Mouse (Mus musculus): ENCODE results near the gene Jph4. TPM values are rescaled to one million over a fixed set of nuclear protein-coding genes. Genes with fewer than 3 reads are reported as not detected.

The Jph4 gene
- total RNA-seq (2015; ENCODE audit: low replicate concordance) (not detected in 2 replicates), total RNA-seq (2017; ENCODE audit: low replicate concordance) (not detected in 2 replicates)

DNA sequence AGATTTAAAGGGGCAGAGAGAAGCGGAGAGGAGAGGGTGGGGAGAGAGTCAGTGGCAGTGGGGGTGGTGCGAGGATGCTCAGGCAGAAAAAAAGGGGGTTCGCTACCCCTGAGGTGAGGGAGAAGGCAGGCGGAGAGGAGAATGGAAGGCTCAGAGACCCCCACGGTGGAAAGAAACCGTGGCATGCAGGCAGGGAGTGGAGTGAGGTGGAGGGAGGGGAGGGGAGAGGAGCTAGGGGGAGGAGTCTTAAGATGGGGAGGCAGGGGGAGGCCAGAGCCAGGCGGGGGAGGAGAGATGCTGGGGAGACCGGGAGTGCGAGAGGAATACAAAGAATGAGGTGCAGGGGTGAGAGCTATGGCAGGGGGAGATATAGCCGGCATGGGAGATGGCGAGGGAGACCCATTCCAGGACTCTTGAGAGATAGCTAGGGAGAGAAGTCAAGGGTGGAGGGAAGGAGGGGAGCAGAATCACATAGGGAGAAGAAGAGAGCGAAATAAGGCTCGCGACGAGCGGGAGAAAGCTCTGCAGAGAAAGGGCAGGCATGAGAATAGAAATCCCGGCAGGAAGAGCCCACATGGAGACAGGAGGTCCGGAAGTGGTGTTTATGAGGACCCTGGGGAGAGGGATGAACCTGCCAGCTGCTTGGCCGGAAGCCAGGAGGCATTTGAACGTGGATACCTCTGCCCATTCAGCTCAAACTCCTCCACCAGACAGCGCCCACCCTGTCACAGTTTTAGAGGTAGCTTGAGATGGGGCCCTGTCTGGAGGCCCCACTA lies at the start of gene Jph4:
TSS of gene Jph4 (minus strand) at position 511 of the 776 bp plus-strand sequence.
- no peak for ATAC-seq (replicated peaks; ENCODE audit: low FRiP score, poor library complexity, severe bottlenecking)

DNA sequence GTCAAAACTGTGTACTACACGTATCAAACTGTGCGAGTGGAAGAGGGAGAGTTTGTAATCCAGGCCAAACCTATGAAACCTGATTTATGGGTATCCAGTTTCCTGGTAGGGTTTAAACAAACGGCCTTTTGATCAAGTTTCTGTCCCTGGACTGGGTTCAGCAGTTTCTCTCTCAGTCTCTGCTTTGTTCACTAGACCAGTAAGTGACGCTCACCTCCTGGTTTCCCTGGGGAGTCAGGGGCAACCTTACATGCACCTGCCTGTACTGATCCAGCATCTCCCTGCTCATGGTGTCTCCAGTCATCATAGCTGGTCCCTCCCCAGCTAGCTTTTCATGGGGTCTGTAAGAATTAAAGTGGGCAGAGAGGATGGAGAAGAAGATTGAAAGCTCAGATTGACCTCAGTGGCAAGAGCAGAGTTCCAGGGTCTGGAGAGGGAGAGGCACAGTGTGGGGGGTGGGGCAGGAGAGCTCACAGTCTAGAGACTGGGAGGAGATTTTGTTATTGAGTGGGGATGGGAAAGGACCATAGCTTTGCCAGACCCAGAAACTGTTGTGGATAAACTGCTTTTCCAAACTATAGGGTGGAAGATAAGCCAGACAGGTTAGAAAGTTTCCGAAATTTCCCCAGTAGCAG lies 47.6 kb upstream of the Jph4 start:
- no peak for ATAC-seq (replicated peaks; ENCODE audit: low FRiP score, poor library complexity, severe bottlenecking)

DNA sequence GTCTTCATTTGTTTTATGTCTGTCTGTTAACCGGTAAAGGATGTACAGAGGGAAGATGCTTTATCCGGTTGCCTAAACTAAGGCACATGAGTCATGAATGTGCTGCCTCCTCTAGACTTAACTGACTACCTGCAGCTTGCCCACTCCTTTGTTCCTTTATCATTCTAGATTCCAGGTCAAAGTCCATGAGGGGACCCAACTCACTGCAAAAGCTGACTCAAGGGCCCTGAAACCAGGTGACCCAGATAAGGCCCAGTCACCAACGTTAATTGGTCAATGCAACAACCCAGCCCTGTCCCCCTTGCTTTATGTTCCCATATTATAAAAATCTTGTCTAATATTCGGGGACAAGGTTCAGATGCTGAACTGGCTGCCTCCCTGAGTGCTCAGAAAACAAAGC lies 45.4 kb upstream of the Jph4 start:
- no peak for ATAC-seq (replicated peaks; ENCODE audit: low FRiP score, poor library complexity, severe bottlenecking)

DNA sequence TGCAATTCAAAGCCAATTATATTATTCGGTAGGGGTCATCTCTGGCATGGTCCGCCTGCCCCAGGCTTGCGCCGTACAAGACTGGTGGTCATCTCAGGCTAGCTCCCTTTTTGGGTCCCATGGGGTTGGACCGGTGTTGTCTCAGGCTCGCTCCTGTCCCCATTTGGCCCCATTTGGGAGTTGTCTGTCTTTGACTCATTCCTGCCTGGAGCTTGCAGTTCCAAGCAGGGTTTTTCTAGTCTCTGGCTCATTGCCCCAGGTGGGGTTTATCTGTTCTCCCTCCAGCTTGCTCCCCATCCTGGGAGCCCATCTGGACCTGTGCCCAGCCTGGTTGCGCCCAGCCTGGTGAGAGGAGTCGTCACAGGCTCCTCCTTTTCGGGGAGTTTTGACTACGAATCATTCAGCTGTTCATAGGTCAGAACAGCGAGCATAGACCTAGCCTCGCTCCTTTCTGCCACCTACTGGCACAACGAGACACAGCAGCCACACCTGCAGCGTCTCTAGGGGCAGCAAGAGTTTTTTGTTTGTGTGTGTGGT lies 44.4 kb upstream of the Jph4 start:
- ATAC-seq (replicated peaks; ENCODE audit: low FRiP score, poor library complexity, severe bottlenecking) = peak; percentile 85

DNA sequence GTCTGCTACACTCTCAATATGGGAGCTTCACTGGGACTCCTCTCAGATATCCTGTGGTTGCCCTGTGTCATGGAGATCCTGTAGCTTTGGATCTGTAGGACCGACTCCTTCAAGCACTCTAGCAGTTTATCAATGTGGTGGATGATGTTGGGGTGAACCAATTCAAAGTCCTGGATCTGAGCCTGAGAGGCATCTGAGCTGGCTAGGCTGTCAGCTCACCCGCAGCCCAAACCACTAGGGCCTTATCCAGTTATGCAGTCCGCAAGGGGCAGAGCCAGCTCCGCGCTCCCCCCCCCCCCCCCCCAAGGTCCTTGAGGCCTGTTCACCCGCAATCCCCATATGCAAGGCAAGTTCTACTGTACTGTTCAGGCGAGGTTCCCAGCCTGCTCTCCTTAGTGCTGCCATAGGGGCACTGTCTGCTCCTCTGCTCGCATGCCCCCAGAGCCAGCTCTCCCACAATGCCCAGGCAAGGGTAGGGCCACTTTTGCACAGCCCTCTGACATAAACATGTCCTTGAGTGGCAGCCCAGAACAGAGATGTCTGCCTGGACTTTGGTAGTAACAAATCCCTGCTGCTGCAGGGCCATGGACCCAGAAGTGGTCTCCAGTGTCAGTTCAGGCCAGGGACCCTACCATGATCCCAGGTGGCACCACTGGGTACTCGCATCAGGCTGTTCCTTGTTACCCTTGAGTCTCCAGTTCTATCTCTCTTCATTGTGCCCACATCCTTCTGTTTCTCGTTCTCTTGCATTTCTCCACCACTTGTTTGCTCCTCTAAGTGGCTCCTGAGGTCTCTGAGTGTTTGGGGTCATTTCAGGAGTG lies 43.7 kb upstream of the Jph4 start:
- ATAC-seq (replicated peaks; ENCODE audit: low FRiP score, poor library complexity, severe bottlenecking) = no peak

DNA sequence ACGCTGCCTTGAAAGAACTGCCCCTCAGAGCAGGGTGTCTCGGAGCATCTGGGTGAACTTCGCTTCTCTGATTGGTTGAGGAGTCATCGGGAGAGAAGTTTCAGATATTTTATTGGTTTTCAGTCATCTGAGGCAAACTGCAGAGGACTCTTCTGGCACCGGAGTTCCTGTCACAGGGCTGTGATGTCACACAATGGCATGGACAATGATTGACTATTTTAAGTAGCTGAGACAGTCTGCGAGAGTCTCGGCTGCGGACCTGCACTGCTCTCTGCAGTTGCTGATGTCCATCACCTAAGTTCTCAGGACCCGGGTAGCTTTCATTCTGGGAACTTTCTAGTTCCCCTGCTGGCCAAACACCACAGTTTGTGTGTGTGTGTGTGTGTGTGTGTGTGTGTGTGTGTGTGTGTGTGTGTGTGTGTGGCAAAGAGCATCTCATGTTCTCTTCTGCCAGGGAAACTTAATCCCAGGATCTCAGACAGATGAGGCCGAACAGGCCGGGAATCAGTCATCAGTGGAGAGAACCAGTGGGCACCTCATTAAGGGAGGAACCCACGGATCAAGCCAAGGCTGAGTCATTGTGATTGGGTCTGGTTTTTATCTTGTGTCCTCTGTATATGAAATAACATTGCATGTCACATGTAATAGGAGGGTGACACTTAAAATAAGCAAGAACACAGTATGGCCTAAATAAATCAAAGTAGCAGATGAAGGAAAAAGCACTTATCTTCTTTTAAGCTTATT lies 40.8 kb upstream of the Jph4 start:
- ATAC-seq (replicated peaks; ENCODE audit: low FRiP score, poor library complexity, severe bottlenecking) = no peak

DNA sequence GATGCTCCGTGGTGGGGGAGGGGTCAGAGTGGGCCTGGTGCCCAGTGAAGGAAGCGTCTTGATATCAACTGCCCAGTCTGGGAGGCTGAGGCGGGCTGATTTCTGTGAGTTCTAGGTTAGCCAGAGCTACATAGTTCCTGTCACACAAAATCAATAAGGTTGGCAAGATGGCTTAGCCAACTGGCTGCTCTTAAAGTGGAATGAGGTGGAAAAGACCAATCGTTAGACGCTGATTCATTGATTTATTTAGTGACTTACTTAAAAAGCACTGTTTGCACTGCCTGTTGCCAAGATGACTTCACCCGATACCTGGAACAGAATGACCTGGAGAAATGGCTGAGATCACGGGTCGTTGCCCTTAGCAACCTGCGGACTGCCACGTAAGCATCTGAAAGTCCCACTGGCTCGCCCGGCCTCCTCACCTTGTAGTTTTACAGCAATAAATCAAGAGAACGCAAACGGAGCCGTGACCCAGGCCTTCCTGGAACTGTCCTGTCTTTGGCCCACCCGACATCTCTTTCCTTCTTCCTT lies 36.3 kb upstream of the Jph4 start:
- ATAC-seq (replicated peaks; ENCODE audit: low FRiP score, poor library complexity, severe bottlenecking) = no peak

DNA sequence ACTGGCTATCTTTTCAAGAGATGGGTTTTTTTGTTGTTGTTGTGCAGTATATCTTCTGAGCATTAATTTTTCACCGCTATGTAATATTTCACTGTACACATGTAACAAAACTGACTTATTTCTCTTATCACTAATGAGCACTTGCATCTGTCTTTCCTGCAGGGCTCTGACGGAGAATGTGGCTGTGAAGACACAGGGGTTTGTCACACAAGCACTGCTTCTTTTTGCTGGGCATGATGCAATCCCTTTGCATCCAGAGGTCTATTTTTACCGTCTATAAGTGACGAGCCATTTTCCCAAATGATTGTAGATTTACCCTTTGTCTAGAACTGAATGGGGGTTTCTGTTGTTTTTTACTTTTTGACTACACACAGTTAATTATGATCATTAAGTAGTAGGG lies 35.4 kb upstream of the Jph4 start:
- no peak for ATAC-seq (replicated peaks; ENCODE audit: low FRiP score, poor library complexity, severe bottlenecking)

DNA sequence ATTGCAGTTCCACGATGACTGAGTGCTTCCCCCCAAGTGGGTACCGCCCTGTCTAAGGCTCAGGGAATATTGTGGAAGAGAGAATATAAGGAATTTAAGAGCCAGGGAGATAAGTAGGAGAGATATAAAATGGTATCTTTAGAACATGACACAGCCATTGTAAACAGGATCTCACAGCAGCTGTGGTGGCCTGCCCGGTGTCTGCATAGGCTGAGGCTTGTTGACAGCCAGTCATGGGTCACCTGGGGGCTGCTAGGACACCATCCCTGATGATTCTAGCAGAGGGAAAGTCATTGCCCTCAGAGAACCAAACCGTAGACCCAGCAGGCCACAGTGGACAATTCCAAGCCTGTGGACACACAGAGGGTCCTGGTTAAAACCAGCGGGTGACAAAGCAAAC lies 34.2 kb upstream of the Jph4 start:
- ATAC-seq (replicated peaks; ENCODE audit: low FRiP score, poor library complexity, severe bottlenecking) = no peak

DNA sequence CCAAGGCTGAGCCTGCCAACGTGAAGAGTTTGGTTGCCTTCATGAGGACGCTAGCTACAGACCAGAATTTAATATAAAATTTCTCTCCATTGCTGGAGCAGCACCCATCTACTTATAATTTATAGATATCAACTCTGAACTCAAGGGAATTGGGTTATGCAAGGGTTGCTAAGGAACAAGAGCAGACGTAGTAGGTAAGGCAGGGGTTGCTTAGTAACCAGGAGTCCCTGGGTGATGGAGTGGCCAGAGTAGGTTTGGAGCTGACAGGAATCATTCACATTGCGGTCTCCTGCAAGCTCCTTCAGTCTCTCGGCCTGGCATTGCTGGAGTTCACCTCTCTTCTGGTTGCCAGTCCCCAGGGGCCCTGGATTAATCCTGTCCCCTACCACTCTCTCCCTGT lies 32.3 kb upstream of the Jph4 start:
- no peak for ATAC-seq (replicated peaks; ENCODE audit: low FRiP score, poor library complexity, severe bottlenecking)

DNA sequence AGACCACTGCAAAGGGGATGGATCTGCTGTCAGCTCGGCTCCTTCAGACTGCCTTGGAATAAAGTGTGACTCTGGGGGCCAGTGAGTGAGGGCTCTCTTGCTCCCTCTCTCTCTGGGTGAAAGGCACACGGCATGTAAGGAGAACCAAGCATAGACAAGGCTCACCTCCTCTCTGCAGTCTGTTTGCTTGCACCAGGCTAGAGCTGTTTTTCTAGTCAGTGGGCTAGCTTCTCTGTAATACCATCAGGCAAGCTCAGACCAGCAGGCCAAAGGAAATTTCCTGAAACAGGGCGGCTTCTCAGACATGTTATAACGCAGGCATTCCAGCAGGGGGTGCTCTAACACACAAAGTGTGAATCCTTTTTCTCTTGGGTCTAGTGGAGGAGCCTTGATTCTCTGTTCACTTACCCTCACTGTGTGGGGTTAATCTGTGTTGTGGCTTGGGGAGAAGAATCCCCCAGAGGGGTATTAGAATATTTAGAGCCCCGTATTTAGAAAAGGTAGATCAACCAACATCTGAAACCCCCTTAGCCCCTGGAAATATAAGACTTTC lies 31.7 kb upstream of the Jph4 start:
- no peak for ATAC-seq (replicated peaks; ENCODE audit: low FRiP score, poor library complexity, severe bottlenecking)

DNA sequence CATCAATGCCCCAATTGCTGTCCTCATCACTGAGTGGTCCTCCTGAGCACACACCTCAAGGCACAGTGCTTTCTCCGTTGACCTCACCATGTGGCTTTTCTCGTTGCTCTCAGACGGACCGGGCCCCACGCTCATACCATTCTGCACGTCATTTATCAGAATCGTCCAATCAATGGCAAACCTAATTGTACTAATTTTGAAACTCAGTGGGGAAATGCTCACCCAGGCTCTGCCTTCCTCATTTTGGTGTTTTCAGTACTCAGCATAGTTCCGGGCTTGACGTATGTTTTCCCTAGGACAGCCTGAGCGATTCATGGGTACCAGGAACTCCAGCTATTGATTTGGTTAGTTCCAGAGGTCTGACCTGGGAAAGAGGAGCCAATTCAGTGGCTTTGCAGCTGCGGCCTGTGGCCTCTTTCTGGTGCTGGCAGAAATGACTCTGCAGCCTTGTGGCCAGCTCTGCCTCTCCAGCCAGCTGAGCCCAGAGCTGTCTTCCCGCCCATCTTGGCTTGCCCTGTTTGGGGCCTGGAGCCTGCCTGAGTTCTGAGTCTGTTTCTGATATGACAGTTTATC lies 30.2 kb upstream of the Jph4 start:
- ATAC-seq (replicated peaks; ENCODE audit: low FRiP score, poor library complexity, severe bottlenecking) = no peak

DNA sequence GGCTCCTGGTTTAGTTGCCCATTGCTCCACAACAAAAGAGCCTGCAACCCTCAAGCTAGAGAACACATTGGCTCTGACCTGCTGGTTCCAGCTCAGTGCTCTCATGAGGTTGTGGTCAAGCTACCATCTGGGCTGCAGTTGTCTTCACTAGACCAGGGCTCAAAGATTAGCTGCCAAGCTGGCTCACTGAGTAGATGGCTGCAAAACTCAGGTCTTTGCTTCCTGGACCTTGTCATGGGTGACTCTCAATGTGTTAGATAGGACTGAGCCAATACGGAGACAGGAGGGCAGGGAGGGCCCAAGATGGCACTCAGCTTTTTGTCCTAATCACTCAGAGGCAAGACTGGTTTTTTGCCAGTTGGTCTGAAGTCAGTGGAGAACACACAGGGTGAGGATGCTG lies 29.6 kb upstream of the Jph4 start:
- ATAC-seq (replicated peaks; ENCODE audit: low FRiP score, poor library complexity, severe bottlenecking) = no peak

DNA sequence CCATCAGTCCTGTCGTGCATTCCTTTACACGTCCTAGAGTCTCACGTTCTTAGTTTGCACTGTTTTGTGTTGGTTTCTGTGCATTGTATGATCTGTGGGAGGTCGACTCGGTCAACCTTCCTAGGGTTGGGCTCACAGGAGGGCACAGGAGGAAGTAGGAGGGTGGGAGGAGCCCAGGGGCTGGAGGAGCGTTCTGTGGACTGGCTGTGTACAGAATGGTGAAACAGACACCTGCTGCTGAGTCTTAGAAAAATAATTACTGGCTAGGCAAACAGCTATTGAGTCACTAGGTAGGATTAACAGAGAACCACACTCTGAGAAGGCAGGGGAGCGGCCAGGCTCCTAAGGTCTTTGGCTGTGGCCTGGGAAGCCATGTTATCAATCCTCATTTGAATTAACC lies 22.6 kb upstream of the Jph4 start:
- ATAC-seq (replicated peaks; ENCODE audit: low FRiP score, poor library complexity, severe bottlenecking) = no peak

DNA sequence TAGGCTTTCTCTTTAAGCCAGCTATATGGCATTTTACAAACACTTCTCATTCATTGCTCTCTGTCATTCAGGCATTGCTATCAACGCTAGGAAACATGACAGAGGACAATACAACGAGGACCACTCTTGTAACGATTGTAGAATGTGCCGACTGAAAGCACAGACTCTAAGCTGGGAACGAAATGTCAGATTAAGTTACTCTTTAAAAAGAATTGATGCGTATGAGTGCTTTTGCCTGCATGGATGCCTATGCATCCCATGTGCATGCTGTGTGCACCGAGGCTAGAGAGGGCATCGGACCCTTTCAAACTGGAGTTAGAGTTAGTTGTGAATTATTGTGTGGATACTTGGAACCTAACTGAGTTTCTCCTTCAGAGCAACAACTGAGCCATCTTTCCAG lies 18.9 kb upstream of the Jph4 start:
- no peak for ATAC-seq (replicated peaks; ENCODE audit: low FRiP score, poor library complexity, severe bottlenecking)

DNA sequence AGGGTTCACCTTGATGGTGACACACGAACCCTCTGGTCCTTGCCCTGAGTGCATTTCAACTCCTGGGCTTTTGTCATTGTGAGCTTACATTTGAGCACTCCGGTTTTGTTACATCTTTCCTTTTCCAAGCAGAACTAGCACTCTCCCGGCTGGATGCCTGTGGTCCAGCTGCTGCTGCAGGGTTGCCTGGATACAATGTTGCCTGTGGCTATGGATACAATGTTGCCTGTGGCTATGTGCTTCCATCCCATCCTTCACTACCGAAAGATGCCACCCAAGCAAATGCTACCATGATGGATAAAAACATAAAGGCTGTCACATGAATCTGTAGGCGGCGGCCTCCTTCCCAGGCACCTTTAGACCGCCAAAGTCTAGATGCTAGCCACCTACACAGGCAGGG lies 9.8 kb upstream of the Jph4 start:
- no peak for ATAC-seq (replicated peaks; ENCODE audit: low FRiP score, poor library complexity, severe bottlenecking)

DNA sequence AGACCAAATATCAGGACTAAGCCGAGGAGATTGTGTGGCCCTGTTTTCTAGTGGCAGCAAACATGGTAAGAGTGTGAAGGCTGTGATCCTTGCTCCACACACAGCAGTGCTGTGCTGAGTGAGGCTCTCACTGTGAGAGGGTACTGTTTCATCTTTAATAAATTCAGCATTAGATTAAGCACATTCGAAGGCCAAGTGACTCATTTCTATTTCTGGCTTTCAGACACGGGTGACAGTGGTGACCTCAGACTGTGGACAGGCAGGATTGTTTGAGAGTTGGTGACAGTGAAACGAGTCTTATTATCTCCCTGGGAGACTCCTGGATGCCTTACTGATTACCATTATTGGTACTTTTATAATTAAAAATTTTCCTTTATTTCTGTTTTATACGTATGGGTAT lies 9.0 kb upstream of the Jph4 start:
- ATAC-seq (replicated peaks; ENCODE audit: low FRiP score, poor library complexity, severe bottlenecking) = no peak

DNA sequence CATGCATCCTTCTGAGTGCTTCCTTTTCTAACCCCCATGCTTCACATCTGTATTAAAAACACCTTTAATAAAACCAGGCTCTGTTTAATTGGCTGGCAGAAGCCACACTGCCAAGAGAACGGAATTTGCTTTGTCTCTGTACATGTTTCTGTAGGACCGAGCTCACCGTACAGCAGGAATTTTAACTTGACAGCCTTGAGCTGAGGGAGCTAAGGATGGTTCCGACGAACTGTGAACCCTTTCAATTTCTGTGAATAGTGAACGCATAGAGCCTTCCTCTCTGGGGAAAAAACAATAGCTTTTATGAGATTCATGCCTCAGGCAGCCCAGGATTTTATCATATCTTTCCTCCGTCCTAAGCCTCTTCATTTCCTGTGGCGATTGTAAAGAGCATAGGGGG lies 5.6 kb upstream of the Jph4 start:
- no peak for ATAC-seq (replicated peaks; ENCODE audit: low FRiP score, poor library complexity, severe bottlenecking)

DNA sequence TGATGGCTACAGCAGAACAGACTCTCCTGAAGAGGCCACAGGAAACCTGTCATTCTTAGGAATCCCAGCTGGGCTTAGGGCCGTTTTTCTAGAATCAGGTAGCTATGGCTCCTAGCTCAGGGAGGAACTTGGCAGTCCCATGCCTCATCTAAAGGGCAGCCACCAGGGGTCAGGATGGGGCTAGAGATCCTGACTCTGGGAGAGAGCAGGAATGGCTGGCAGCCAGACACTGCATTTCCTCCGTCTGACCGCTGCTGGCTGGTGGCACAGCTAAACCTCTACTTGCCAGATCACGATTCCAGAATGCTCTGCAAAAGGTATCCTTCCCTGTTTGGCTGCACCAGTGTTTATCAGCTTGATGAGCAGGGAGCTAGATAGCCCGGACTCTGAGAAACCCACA lies 5.2 kb upstream of the Jph4 start:
- no peak for ATAC-seq (replicated peaks; ENCODE audit: low FRiP score, poor library complexity, severe bottlenecking)

Measured in erythroblast, adult 5-6 weeks (primary cell).